Mouse (Mus musculus) kidney, adult 8-10 months (tissue): Measurements from ENCODE around the gene Atg4d.
"Not testable (repeated sequence)": the region's sequence is repeated elsewhere in the genome, so short reads cannot be mapped to it uniquely, and the experiment has no call there.

Experiments
- DNase-seq, 2 experiments: peaks; one replicate each; pipeline ENCODE4 v3.0.0; 2022

Gene Atg4d

GRCm38 (mm10) chr9:21275013-21275710 lies 10.1 kb downstream of the Atg4d start:
- DNase-seq, result no peak

DNA sequence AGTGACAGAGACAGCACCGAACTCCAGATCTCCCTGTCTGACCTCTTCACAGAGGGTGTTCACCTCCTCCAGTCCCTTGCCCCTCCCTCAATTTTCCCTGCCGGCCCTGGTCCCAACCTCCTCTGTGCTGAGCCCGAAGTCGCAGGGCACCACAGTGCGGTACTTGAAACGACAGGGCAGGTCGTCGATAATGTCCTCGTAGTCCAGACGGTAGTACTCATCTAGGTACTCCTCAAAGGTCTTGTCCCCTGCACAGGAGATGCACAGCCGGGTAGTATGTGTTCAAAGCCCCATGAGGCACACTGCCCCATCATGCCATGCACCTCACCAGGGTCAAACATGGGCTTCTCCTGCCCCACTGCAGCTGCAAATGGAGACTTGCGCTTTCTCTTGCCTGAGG lies 10.6 kb downstream of the Atg4d start:
- no peak for DNase-seq

GRCm38 (mm10) chr9:21276307-21276706 lies 11.2 kb downstream of the Atg4d start:
- DNase-seq, result no peak

- DNase-seq, result no peak
Measured at GRCm38 (mm10) chr9:21277776-21278175, 12.7 kb downstream of the Atg4d start.

- no peak for DNase-seq
Measured at GRCm38 (mm10) chr9:21283591-21283990, 18.5 kb downstream of the Atg4d start.

DNA sequence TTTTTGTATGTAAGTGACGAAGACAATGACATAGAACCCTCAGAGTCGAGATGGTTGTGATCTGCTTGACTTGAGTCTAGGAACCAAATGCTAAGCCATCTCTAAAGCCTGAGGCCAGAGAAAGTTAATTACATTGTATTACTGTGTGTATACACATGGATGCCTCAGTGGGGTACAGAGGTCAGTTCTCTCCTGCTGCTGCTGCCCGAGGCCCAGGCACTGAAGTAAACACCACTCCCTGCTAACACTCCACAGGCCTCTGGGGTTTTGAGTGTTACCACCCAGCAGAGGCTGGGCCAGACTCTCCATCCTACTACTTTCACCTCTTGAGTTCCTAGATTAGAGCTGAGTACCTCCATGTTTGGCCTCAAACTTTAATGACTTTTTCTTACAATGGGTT lies 18.9 kb downstream of the Atg4d start:
- peak in 1 of 2 experiments; percentile 39 for DNase-seq

- DNase-seq, result no peak
Measured at GRCm38 (mm10) chr9:21286753-21287152, 21.7 kb downstream of the Atg4d start.

DNA sequence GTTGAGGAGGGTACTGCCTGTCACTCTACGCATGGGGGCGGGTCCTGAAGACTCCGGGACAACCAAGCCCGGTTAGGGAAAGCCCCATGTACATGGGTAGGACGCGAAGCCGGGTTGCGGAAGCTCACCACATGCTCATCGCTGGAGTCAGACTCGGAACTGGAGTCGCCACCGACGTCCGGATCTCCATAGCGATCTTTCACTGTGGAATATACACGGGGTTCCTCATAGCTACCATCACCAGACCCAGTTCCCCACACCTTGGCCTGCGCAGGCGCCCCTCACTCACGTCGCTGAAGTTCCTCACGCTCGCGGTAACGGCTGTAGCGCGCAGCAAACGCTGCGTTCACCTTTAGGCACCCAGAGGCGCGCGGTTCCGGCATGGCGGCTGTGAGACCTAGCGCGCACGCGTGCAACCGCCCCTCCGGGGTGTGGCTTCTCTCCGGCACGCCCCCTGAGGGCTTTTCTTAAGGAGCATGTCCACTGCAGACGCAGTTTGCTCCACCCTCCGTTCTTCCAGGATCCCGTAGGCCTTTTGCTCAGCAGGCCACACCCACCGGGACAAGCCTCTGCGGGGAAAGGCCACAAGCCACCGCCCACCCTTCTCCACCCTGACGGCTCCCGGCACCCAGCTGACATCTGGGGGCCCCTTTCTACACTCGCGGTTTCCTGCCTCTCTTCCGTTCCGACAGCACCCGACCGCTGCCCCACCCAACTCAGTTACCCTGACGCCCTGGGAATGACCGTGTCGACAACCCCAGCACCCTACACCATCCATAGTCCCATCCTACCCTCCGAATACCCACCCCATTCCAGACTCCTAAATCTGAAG lies 22.7 kb downstream of the Atg4d start, which contains the start of gene Kri1:
Gene Kri1 (minus strand): TSS at position 399 of the 832 bp plus-strand sequence.
- DNase-seq, result peak; percentile 99

DNA sequence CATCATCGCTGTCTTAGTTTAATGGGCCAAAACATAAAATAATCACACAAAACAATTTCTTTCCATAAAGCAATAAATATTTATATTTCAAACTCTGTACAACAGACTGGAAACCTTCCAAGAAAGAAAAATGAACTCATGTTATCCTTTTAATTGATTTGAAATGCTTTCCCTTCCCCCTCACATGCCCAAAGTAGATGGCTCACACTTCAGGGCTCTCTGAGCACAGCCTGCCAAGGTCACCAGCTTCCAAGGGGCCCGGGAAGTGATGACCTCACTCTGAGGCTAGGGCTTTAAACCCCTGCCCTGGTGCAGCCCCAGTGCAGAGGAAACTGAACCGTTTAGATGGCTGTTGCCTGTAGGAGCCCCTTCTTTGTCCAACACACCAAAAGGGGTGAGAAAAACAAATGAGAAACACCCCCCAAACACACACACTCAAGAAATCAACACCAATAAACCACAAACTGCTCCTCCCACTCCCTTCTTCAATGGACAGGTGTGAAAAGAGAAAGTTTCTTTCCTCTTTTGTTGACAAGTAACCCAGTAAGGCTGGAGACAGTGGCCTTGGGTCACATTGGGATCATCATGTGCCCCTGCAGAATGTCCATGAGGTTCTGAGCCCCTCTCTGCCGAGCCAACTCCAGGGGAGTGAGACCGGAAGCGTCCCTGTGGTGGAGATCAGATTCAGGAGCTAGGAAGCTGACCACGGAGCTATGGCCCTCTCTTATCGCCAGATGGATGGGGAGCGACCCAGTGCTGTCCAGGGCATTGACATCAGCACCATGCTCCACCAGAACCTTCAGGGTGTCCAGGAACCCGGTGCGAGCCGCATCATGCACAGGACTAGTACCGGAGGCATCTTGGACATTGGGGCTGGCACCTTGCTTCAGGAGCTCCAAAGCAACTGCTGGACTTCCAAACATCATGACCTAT lies 23.6 kb downstream of the Atg4d start:
- DNase-seq, result no peak

DNA sequence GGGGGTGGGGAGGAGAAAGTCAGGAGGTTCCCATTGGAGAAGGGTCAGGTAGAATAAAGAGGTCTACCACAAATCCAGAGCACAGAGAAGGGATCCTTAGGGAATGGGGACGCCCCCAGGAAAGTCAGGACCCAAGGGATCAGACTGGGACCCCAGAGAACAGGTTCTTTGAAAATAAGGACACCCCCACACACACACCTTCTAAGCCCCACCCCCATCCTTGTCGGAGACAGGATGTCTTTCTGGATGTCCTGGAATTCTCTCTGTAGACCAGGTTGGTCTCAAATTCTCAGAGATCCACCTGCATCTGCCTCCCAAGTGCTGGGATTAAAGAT lies 24.2 kb downstream of the Atg4d start:
- no peak for DNase-seq

- DNase-seq, result peak in 1 of 2 experiments; percentile 52
Measured at GRCm38 (mm10) chr9:21290589-21290988, 25.5 kb downstream of the Atg4d start.

DNA sequence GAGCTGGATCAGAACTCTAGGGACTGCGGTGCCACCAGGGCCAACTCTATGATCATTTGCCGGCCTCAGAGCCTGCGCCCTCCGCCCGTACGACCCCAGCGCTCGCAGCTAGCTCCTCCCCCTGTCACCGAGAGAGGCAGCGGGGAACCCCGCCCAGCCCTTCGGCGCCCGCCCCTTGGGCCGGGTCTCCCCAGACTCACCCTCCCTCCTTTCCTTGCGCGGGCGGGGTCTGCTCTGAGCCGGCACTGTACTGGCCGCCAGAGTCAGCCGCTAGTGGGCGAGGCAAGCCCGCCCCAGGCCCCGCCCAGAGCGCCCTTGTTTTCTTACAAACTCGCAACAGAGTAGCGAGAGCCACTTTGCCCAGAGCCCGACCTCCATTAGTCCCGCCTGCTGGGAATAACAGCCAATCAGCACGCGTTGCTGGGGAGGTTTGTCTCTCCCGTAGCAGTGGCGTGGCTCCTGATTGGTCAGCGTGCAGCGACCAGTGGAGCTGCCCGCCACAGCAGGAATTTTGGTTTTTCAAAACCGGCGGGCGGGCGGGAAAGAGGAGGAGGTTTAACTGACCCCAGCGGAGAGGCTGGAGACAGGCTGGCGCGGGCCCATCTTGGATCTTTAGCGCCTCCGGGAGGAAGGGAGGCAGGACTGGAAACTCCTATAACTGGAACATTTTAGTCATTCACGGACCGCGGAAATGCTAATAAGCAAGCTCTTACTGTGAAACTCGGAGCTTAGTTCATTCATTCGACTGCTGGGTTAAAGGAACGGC lies 26.1 kb downstream of the Atg4d start, which contains the start of gene Cdkn2d:
Gene Cdkn2d (minus strand): TSS at position 386 of the 766 bp plus-strand sequence.
- DNase-seq, result peak; percentile 100

- not testable (repeated sequence) for DNase-seq
Measured at GRCm38 (mm10) chr9:21291868-21292267, 26.8 kb downstream of the Atg4d start.

GRCm38 (mm10) chr9:21292271-21292670 lies 27.2 kb downstream of the Atg4d start:
- no peak for DNase-seq

DNA sequence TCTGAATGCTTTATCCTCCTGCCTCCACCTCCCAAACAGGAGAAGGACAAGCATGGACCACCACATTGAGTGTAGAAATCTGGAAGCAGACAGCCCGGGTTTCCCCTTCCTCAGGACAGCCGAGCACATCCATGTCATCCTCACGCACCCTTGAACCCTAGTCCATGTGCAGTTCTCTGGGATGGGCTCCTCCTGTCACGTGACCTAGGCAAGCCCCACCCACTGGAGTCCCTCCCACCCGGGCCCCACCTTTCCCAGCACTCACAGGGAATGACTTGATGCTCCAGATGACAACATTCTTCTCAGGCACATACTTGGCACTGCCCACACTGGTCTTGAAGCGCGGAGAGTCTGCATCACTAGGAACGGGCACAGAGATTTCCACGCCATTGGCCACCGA lies 33.9 kb downstream of the Atg4d start:
- DNase-seq, result no peak

GRCm38 (mm10) chr9:21305065-21305464 lies 40.0 kb downstream of the Atg4d start:
- no peak for DNase-seq

DNA sequence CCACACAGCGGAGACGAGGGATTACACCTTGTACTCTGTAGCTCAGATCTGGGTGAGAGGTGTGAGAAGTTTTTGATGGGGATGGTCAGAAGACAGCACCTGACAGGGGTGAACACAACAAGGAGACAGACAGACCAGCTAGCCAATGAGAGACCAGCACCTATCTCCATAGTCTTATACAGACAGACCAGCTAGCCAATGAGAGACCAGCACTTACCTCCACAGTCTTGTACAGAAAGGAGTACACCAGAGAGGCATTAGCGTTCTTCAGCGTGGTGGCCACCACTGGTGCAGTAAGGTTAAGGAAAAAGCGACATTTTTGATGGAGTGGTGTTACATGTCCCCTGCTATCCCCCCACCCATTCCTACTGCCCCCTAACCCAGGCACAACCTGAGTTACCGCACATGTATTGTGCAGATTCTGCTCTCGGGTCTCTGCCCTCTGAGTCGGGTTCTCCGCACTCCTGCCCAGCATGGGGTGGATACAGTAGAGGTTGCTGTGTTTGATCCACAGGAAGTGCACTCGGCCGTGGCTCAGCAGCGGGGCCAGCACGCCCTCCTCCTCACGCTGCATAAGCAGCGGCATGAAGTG lies 44.2 kb downstream of the Atg4d start:
- peak in 1 of 2 experiments; percentile 21 for DNase-seq

DNA sequence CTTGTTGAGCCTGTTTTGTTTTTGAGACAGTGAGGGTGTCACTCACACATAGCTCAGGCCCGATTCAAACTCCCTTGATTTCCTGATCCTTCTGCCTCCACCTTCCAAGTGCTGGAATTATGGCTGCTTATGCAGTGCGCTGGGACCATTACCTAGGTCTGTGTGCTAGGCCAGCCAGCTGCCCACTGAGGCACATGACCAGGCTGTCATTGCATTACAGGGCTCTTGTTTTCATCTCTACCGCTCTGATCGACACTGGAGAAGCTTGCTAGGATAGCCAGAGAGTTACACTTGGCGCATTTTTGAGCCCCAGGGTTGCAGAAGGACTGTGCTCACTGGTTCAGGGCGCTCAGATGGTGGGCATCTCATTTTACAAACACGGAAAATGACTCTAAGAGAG lies 46.6 kb downstream of the Atg4d start:
- no peak for DNase-seq

DNA sequence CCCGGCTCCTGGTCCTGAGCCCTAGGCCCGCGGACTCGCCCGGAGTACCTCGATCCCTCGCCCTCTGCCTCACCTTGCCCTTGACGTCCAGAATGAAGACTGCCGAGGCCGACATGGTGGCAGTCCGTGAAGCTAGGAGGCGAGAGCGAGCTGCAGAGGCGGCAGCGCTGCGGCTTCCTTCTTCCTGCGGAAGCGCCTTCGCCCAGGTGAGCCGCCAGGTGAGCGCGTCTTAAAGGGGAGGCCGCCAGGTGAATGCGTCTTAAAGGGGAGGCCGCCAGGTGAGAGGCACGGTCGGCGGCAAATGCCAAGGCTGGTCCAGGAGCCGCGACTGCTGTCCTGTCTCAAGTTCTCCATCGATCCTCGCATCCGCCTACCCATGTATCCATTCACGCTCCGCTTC lies 47.0 kb downstream of the Atg4d start, which contains the start of gene Ap1m2:
Gene Ap1m2 (minus strand): TSS at position 204 of the 400 bp plus-strand sequence.
- DNase-seq, result peak; percentile 50 to 56

DNA sequence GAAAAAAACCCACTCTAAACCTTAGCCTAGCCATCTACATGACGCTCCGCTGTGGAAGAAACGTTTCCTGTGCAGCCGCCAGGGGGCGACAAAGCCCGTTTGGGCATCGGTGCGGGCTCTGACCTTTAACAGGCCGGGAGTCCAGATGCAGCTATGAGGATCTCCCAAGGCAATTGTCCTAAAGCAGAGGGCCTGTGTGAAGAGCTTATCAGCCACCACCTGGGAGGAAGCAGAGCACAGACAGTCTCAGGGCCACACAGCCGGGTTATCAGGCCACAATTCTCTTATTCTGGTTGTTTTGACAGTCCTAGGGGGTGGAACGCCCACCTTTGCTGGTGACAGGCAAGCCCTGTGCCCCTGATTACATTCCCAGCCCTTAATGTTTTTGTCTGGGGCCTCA lies 48.3 kb downstream of the Atg4d start:
- peak; percentile 73 to 84 for DNase-seq

DNA sequence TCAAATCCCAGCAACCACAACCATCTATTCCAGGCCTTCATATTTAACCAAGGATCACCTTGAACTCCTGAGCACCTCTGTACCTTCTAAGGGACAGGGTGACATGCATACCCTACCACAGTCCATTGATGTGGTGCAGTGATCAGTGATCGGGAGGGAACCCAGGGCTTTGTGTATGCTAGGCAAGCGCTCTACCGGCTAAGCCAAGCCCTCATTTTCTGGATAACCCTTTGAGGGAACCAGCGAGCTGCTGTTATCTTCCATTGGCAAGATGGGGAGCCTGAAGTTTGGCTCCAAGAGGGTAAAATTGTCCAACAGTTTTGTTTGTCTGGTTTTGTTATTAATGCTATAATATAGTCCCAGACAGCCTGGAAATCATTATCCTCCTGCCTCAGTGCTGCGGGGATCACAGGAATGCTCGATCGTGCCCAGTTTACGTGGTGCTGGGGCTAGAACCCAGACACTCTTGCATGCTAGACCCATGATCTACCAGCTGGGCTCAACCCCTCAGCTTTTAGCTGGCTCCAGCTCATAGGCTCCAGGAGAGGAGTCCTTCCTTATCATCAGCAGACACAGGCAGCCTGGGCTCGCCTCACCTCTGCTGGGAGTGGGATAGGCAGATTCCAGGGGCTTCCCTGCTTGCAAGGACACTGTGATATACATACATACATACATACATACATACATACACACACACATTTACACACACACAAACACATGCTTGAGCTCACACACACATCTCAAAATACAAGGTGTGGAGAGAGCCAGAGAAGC lies 49.5 kb downstream of the Atg4d start:
- DNase-seq, result no peak
